Mouse (Mus musculus): Measurements from ENCODE around the gene Nutm1.

Gene Nutm1

GRCm38 (mm10) chr2:112261748-112262653 lies 2.9 kb upstream of the Nutm1 start, which contains the start of gene Nop10:
Nop10 (plus strand) TSS chr2:112261926.
- peak; percentile 80 to 86 for DNase-seq (ENCODE audit: low spot score in 2 of 2)

- no peak for DNase-seq (ENCODE audit: low spot score in 2 of 2)
These were observed 4.2 kb downstream of the Nutm1 start for GRCm38 (mm10) chr2:112254675-112255515.

DNA sequence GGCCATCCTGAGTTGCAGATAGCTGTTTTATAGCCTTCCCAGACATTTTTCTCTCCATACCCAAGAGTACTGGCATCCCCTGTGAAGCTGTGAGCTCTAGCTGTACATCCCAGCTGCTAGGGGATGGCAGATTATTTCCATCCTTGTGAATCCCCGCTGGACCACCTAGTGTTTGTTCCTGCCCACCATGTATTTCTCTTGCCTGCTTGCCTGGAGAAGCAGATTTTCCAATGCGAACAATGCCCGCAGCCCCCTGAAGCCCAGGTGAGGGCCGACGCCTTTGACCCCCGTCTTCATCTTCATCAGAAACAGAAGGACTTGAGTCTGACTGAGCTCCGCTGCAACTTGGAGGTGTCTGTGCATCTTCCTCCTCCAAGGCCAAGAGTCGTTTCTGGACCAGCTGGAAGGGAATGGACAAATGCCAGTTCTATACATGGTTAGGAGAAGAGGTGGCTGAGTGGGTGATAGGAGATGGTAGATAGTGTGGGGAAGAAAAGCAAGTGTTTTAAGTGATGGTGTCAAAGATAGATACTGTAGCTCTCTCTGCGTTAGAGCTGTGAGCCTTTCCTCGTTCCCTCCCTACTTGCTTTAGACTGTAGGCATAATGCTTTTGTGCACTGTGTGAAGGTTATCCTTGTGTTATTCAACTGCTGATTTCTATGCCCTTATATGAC lies 9.2 kb downstream of the Nutm1 start:
- no peak for DNase-seq (ENCODE audit: low spot score in 2 of 2)

DNA sequence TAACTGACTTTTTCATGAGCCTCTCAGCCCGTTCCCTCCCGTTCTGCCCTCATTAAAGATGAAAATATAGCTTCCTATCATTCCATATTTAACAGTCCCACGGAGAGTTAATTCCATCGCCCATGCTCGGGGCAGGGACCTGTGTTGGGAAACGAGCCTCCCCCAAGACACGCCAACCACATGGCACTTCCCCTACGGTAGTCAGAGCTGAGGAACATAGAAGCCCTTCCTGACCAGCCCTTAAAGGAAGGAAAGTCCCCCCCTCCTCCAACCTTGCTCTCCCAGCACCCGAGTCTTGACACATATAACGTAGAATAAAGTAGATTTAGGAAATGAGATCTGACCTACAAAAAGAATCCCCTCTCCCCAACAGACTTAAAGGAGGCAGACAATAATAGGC lies 11.8 kb downstream of the Nutm1 start:
- no peak for DNase-seq (ENCODE audit: low spot score in 2 of 2)

DNA sequence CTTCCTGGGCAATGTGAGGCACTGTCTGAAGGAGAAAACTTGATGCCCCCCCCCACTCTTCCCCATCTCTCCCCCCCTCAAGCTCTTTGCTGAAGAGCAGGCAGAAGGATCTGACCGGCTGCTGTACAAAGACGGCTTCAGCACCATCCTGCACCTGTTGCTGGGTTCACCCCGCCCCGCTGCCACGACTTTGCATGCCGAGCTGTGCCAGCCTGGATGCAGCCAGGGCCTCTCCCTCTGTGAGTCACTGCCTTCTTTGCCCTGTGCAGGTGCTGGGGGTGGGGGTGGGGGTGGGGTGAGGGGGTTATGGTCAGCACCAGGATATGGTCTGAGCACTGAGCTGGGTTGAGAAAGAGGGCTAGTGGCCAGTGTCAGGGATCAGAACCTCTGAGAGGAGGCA lies 12.9 kb downstream of the Nutm1 start:
- no peak for DNase-seq (ENCODE audit: low spot score in 2 of 2)

DNA sequence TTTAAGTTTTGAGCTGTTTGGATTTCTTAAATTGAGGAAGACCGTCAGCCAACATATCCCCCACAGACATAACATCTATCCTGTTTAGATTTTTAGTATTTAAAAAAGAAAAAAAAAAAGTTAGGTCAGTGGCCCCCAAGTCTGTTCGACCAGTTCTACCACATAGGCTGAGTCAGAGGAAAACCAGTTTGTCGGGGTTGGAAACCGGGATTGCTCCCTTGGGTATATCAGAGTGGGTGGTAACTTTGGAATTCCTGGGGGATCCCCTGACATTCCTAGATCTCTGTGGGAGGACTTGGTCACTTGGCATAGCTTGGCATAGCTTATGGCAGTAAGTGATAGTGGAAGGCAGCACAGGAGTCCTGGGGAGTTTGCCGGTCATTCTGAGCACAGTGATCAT lies 13.8 kb downstream of the Nutm1 start:
- DNase-seq (ENCODE audit: low spot score in 2 of 2) = no peak

DNA sequence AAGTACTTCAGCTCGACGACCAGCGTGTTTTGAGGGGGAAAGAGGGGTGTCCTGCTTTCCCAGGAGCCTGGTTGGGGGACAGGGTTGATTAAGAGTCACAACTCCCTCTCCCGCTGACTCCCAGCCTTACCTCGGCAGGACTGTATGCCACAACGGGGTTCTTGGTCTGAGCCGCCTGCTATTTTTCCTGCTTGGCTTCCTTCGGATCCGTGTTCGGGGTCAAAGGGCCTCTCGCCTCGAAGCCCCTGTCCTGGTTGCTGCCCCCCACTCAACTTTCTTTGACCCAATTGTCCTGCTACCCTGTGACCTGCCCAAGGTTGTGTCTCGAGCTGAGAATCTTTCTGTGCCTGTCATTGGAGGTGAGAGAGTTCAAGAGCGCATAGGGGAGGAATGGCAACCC lies 17.3 kb downstream of the Nutm1 start:
- DNase-seq (ENCODE audit: low spot score in 2 of 2) = no peak

DNA sequence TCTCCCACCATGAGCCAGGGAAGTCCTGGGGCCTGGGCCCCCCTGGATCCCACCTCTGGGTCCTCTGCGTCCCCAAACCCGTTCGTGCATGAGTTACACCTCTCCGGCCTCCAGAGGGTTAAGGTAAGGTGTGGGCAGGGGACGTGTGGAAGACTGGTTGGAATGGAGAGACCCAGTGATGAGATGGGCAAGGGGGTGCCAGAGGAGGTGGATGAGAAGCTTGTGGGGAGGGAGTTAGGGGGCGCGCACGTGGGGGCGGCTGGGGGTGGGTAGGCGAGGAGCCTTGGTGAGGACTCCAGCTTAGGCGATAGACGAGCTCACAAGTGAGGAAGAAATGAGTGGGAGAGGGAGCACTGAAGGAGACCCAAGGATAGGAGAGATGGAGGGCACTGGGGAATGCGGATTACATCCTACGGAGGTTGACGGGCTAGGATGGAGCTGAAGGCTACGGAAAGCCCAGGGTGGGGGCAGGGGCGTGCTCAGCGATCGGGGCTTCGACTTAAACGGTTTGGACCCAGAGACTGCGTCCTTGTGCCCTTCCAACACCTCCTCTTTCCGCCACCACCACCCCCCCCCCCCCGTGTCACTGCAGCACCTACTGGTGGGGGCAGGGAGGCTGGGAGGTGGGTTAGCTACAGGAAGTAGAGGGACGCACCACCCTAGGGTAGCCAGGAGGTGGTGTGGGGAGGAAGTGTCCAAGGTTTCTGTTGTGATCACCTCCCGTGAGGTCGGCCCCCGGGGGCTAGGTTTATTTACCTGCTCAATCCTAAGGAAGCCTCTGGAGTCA lies 19.0 kb downstream of the Nutm1 start:
- DNase-seq (ENCODE audit: low spot score in 2 of 2) = peak in 1 of 2 experiments; percentile 12

DNA sequence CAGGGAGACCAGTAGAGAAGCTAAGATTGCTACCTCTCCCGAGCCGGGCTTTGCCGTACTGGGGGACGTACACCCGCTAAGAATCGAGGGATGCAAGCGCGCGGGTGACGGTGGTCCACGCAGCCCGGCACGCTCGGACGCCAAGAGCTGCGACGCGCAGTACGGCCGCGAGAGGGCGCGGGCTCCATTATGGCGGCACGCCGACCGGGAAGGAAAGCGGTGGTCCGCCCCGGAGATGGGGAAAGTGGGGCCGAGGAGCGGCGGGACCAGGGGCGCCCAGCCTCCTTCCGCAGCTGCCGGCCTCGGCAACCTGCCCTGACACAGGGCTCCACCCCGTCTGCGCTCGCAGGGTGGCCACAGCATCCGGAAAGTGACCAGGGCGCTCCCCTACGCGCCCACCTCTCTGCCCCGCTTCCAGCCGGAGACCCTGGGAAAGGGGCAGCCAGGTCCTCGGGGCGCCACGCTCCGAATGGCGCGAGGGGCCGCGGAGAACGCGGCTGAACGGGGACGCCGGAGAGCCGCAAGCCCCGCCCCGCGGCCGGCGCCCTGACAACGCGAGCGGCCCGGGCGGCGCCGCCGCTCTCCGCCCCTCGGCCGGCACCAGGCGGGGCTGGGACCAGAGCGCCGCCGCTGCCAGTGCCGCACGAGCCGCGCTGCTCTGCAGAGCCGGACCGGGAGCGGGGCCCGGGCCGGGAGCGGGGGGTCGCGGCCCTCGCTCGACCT lies 19.7 kb downstream of the Nutm1 start, which contains the start of gene Lpcat4:
Gene Lpcat4, plus strand, starts transcription at position 257 of the 723 bp plus-strand sequence.
- DNase-seq (ENCODE audit: low spot score in 2 of 2) = peak; percentile 77 to 83

- no peak for DNase-seq (ENCODE audit: low spot score in 2 of 2)
These were observed 21.1 kb downstream of the Nutm1 start for GRCm38 (mm10) chr2:112238006-112238405.

DNA sequence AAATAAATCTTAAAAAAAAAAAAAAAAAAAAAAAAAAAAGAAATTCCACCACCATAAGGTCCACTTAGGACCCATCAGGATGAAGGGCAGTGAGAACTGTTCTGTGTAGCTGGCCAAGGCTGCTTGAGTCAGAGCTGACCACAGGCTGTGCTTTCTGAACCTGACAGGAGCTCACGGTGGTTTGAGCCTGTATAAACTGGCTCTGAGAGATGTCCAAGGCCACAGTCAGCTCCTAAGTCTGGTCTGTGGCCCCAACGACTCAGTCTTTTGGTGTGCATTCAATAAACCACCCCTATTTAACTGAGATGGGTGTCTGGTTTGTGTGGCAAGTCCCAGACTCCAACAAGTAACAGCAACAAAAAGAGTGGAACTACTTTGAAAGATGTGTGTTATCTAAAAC lies 22.5 kb downstream of the Nutm1 start:
- no peak for DNase-seq (ENCODE audit: low spot score in 2 of 2)

- peak in 1 of 2 experiments; percentile 7 for DNase-seq (ENCODE audit: low spot score in 2 of 2)
These were observed 26.5 kb downstream of the Nutm1 start for GRCm38 (mm10) chr2:112232623-112233022.

- DNase-seq (ENCODE audit: low spot score in 2 of 2) = no peak
These were observed 34.7 kb downstream of the Nutm1 start for GRCm38 (mm10) chr2:112224356-112224755.

DNA sequence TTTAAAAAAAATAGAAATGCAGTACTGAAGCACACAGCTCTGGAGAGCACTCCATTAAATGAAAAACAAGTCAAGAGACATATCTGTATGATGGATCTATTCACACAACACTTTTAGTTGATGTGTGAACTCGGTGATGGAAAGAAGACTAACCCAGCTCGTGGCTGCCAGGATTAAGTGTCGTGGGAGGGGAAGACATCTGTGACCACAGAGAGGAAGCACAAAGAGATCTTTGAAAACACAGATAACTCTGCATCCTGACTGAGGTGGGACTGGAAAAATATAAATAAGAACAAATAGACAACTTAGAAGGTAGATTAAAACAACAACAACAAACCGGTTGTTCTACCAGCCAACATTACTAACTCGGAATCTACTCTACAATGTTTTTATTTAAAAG lies 36.5 kb downstream of the Nutm1 start:
- no peak for DNase-seq (ENCODE audit: low spot score in 2 of 2)

DNA sequence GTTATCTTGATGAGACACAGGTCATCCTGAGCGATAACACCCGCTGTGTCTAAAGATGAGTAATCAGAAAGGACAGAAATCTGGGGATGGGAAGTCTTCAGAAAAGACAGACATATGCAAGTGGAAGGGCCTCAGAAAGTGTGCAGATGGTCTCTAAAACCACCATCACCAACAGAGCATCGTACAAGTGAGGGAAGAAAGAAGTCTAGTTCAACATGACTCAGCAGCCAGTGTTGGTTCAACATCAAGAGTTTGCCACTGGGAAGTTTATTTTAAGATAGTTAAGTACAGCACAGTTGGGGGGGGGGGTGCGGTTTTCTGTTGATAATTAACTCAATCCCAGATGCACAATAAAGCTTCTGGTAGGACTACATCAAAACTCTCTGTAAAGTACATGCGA lies 38.2 kb downstream of the Nutm1 start:
- DNase-seq (ENCODE audit: low spot score in 2 of 2) = no peak

DNA sequence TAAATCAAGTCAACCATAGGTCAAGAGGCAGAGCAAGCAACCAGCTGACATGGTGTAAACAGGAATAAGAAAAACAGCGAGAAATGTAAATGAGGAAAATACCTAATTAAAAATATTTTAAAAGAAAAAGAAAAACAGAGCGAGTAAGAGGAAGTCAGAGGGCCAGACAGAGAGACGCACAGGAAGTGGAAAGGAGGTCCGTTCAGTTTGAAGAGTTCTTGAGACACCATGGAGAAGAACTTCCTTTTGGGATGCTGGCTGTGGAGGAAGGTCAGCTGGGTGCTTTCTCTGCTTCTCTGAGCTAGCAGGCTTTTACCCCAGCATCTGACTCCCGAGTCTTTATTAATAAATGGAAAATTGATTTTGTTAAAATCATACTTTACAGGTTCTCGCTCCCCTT lies 41.5 kb downstream of the Nutm1 start:
- no peak for DNase-seq (ENCODE audit: low spot score in 2 of 2)

DNA sequence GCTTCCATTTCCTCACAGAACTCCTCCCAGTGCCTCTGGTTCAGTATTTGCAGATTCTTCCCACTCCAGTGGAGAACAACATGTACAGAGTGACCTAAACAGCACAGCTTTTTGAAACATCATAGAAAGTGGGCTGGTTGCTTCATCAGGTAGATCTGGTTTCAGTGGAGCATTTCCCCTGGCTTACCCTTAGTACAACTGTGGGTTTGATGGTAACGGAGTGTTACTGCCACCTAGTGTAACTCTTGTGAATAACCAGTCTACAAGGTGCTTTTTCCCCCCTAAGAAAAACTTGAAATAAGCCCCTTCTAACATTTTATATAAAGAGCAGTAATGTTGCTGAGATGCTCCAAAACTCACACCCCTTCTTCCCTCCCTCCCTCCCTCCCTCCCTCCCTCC lies 43.1 kb downstream of the Nutm1 start:
- DNase-seq (ENCODE audit: low spot score in 2 of 2) = no peak

GRCm38 (mm10) chr2:112210699-112211098 lies 48.4 kb downstream of the Nutm1 start:
- DNase-seq (ENCODE audit: low spot score in 2 of 2) = no peak

DNA sequence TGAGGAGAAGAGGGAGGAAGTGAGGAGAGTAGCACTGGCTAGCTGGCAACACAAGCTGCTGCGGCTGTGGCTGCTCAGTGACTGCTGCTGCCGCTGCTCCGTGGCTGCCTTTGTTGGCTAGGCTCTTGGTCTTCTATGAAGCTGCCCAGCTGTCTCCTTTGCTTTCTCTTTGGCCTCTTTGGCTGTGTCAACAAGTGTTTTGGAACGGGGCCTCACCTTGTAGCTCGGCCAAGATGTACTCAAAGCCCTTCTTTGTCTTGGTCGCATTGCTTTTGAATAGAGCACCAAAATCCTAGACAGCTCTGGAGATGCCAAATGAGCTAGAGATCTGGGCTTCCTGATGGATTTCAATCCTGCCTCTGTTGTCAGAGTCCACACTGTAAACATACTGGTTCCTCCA lies 48.9 kb downstream of the Nutm1 start:
- DNase-seq (ENCODE audit: low spot score in 2 of 2) = no peak

- DNase-seq (ENCODE audit: low spot score in 2 of 2) = no peak
These were observed 56.0 kb downstream of the Nutm1 start for GRCm38 (mm10) chr2:112203056-112203455.
